Comparison of ENCODE assay signal across 9 mouse cellular contexts in the genomic region with DNA sequence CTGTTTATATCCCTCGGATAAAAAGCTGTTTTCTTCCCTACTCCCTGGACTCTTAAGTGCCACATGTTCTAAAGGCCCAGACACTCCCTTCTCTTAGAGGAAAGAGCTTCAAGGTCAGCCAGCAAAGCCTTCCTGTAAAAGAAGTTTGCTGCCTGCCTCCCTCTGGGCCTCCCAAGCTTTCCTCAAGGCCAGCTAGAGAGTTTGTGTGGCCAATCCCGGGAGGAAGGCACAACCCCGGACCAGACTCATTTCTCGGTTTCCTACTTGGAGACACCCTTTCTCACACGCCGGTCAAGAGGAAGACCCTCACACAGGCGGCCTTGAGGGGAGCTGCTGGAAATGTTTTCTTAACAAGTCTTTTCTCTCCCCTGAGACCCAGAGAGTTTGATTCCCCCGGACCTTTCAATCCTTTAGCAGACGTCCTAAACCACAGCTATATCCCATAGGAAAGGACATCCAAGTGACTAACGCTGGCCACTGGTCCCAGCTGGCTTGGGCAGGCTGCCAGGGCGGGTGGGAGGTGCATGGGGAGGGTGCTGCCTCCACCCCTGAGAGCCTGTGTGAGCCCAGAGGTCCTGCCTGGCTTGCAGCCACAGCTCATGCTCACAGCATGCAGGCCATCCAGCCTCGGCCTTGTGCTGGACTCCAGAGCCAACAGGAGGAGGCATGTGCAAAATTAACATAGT.
DNase-seq lines count a peak whose midpoint lies in the region; ATAC-seq and TF ChIP-seq lines count a peak whose summit lies in the region.
"Had no signal": no experiment of that assay in that cellular context is flagged by ENCODE, and none has a peak within 500 bp of the region (broad histone marks: within the 10 kb centered on the region; RNA-seq: fewer than 3 reads in every experiment).

No protein-coding gene starts in this region.

- H3K36me3 ChIP-seq in heart, postnatal 0 days (replicated peaks; ENCODE audit: control insufficient read depth, insufficient read depth, low read length) = no peaks in the 10 kb centered on the region
- H3K36me3 ChIP-seq in neural tube, embryonic 14.5 days (ENCODE audit: control insufficient read depth, insufficient read depth, low read length) = no peaks in the 10 kb centered on the region
- H3K36me3 ChIP-seq in thymus, adult 2 months (ENCODE audit: control insufficient read depth, insufficient read depth, low read length) = no peaks in the 10 kb centered on the region

- TF ChIP-seq CTCF in heart, postnatal 0 days (IDR thresholded peaks at IDR 0.05; ENCODE audit: low read depth) = 0 out of 2 replicates have a peak, but pooled peaks have one; percentile 0
- no peak for TF ChIP-seq CTCF in thymus, adult 2 months (IDR thresholded peaks at IDR 0.05; ENCODE audit: borderline replicate concordance, control insufficient read depth, extremely low read depth, insufficient read depth, low read length, poor library complexity)

- no peak overlapping the region for H3K4me3 ChIP-seq in brown adipose tissue, adult 24 weeks (ENCODE audit: insufficient read depth, low read depth, low read length)
- no peak overlapping the region for H3K4me3 ChIP-seq in heart, postnatal 0 days (ENCODE audit: low read depth, low read length)
- H3K4me3 ChIP-seq in neural tube, embryonic 14.5 days (ENCODE audit: low read depth, low read length) = no peak overlapping the region
- H3K4me3 ChIP-seq in thymus, adult 2 months (ENCODE audit: control insufficient read depth, insufficient read depth, low read length) = no peak overlapping the region

- 0 out of 2 replicates have a peak overlapping the region, but pooled peaks have one; percentile 36 for H3K9ac ChIP-seq in heart, postnatal 0 days (replicated peaks; ENCODE audit: low read depth, low read length)
- no peak overlapping the region for H3K9ac ChIP-seq in neural tube, embryonic 14.5 days (replicated peaks; ENCODE audit: low read depth, low read length)

- WGBS in heart, postnatal 0 days = 21% methylated on average over 12 of the region's 12 CpGs
- 49% methylated on average over 12 of the region's 12 CpGs for WGBS in neural tube, embryonic 14.5 days
- 81% methylated on average over 12 of the region's 12 CpGs for WGBS in thymus, adult 2 months

- TF ChIP-seq EP300 in heart, postnatal 0 days (IDR thresholded peaks at IDR 0.05; ENCODE audit: low read depth) = no peak; the same call in 1 of the 2 replicates

- H3K4me2 ChIP-seq in heart, postnatal 0 days (ENCODE audit: low read depth, low read length) = 0 out of 2 replicates have a peak overlapping the region, but pooled peaks have one; percentile 11
- no peak overlapping the region for H3K4me2 ChIP-seq in neural tube, embryonic 14.5 days (ENCODE audit: low read depth, low read length)

- DNase-seq in retina, postnatal 1 day = peak; percentile 56
- no peak for DNase-seq in retina, embryonic 14.5 days (ENCODE audit: low spot score)
- DNase-seq in heart, postnatal 0 days (ENCODE audit: low spot score) = peak; percentile 75
- peak; percentile 51 to 65 for DNase-seq in layer of hippocampus, postnatal 10 days (ENCODE audit: low spot score in 2 of 2)
- DNase-seq in yolk sac, embryonic 10.5 days (ENCODE audit: low spot score) = peak; percentile 17
- no peak for DNase-seq in thymus, adult 2 months

- peak; percentile 87 for ATAC-seq in heart, postnatal 0 days (ENCODE audit: insufficient read depth, low read depth)
- peak; percentile 63; the same call in 1 of the 2 replicates for ATAC-seq in neural tube, embryonic 14.5 days (ENCODE audit: low read depth)

- H3K4me1 ChIP-seq in brown adipose tissue, adult 24 weeks (ENCODE audit: control insufficient read depth, insufficient read depth, insufficient read length, low read length) = peaks cover 7% of the 10 kb centered on the region
- peaks cover 13% of the 10 kb centered on the region for H3K4me1 ChIP-seq in heart, postnatal 0 days (ENCODE audit: control insufficient read depth, insufficient read depth)
- peaks cover 3% of the 10 kb centered on the region; the same call in 1 of the 2 replicates for H3K4me1 ChIP-seq in neural tube, embryonic 14.5 days (ENCODE audit: control insufficient read depth, insufficient read depth, low read length)
- H3K4me1 ChIP-seq in thymus, adult 2 months (replicated peaks; ENCODE audit: control insufficient read depth, insufficient read depth, low read length) = no peaks in the 10 kb centered on the region

- no peaks in the 10 kb centered on the region for H3K9me3 ChIP-seq in heart, postnatal 0 days (replicated peaks; ENCODE audit: control insufficient read depth, low read length)
- no peaks in the 10 kb centered on the region for H3K9me3 ChIP-seq in neural tube, embryonic 14.5 days (ENCODE audit: control insufficient read depth, low read length)

- no peaks in the 10 kb centered on the region for H3K27me3 ChIP-seq in heart, postnatal 0 days (ENCODE audit: control insufficient read depth, insufficient read depth, low read length)
- H3K27me3 ChIP-seq in neural tube, embryonic 14.5 days (ENCODE audit: control insufficient read depth, insufficient read depth, low read length) = no peaks in the 10 kb centered on the region
- no peaks in the 10 kb centered on the region for H3K27me3 ChIP-seq in thymus, adult 2 months (ENCODE audit: control insufficient read depth, insufficient read depth, low read length)

- TF ChIP-seq POLR2A in thymus, adult 2 months (IDR thresholded peaks at IDR 0.05; ENCODE audit: control insufficient read depth, extremely low read depth, insufficient read depth, low read length, poor library complexity) = no peak

- peak overlapping the region; percentile 90 for H3K27ac ChIP-seq in brown adipose tissue, adult 24 weeks (replicated peaks; ENCODE audit: low read depth, low read length)
- H3K27ac ChIP-seq in heart, postnatal 0 days (ENCODE audit: low read depth) = peak overlapping the region; percentile 80
- H3K27ac ChIP-seq in neural tube, embryonic 14.5 days (ENCODE audit: low read depth, low read length) = no peak overlapping the region
- H3K27ac ChIP-seq in thymus, adult 2 months (ENCODE audit: control insufficient read depth, insufficient read depth, low read length) = no peak overlapping the region
- H3K27ac ChIP-seq: macrophage had no signal

Comparison
In these comparisons a context has a peak if more than half of its experiments do, and no peak if none do; other contexts are left out.
1. DNase-seq: peak in retina, postnatal 1 day (single experiment), heart, postnatal 0 days (single experiment), layer of hippocampus, postnatal 10 days (2 of 2) and yolk sac, embryonic 10.5 days (single experiment); none in retina, embryonic 14.5 days (single experiment) and thymus, adult 2 months (single experiment).
2. H3K27ac ChIP-seq: peak in brown adipose tissue, adult 24 weeks (single experiment) and heart, postnatal 0 days (single experiment); none in neural tube, embryonic 14.5 days (single experiment) and thymus, adult 2 months (single experiment).